Mouse (Mus musculus): ENCODE data around the gene Trpm6. TPM values are rescaled to one million over a fixed set of nuclear protein-coding genes. Genes with fewer than 3 reads are reported as not detected.

Trpm6 gene
- total RNA-seq, 2 experiments from 2014 or later, result not detected

GRCm38 (mm10) chr19:18887646-18888407, 138.0 kb downstream of the Trpm6 start:
- no peak for ATAC-seq (ENCODE audit: poor library complexity, severe bottlenecking)

- no peak for ATAC-seq (ENCODE audit: poor library complexity, severe bottlenecking)
Observed at GRCm38 (mm10) chr19:18888491-18889116, 138.8 kb downstream of the Trpm6 start.

- ATAC-seq (ENCODE audit: poor library complexity, severe bottlenecking), result no peak
Observed at GRCm38 (mm10) chr19:18889117-18889627, 139.4 kb downstream of the Trpm6 start.

GRCm38 (mm10) chr19:18889632-18890031, 139.8 kb downstream of the Trpm6 start:
- no peak for ATAC-seq (ENCODE audit: poor library complexity, severe bottlenecking)

- no peak for ATAC-seq (ENCODE audit: poor library complexity, severe bottlenecking)
Observed at GRCm38 (mm10) chr19:18890216-18890615, 140.4 kb downstream of the Trpm6 start.

- ATAC-seq (ENCODE audit: poor library complexity, severe bottlenecking), result no peak
Observed at GRCm38 (mm10) chr19:18898238-18898637, 148.5 kb downstream of the Trpm6 start.

GRCm38 (mm10) chr19:18902041-18902693, 152.4 kb downstream of the Trpm6 start:
- ATAC-seq (ENCODE audit: poor library complexity, severe bottlenecking), result no peak

GRCm38 (mm10) chr19:18902694-18903067, 152.9 kb downstream of the Trpm6 start:
- ATAC-seq (ENCODE audit: poor library complexity, severe bottlenecking), result no peak

- ATAC-seq (ENCODE audit: poor library complexity, severe bottlenecking), result no peak
Observed at GRCm38 (mm10) chr19:18905511-18905910, 155.7 kb downstream of the Trpm6 start.

GRCm38 (mm10) chr19:18909641-18910040, 159.9 kb downstream of the Trpm6 start:
- no peak for ATAC-seq (ENCODE audit: poor library complexity, severe bottlenecking)

- no peak for ATAC-seq (ENCODE audit: poor library complexity, severe bottlenecking)
Observed at GRCm38 (mm10) chr19:18911755-18912340, 162.1 kb downstream of the Trpm6 start.

- ATAC-seq (ENCODE audit: poor library complexity, severe bottlenecking), result no peak
Observed at GRCm38 (mm10) chr19:18941391-18941790, 191.6 kb downstream of the Trpm6 start.

Other genes with a start within 250 kb of the Trpm6 start
- gene Ostf1, start 118.2 kb upstream of the Trpm6 start, total RNA-seq (2015), result 384 and 411 TPM in 2 replicates
- gene Ostf1, start 118.2 kb upstream of the Trpm6 start, total RNA-seq (2017), result 378 and 396 TPM in 2 replicates
- gene Nmrk1, start 118.0 kb upstream of the Trpm6 start, total RNA-seq (2015), result 6.1 and 13.0 TPM in 2 replicates
- gene Nmrk1, start 118.0 kb upstream of the Trpm6 start, total RNA-seq (2017), result 3.7 and 4.6 TPM in 2 replicates
- gene Carnmt1, start 79.2 kb upstream of the Trpm6 start, total RNA-seq (2015), result 16.3 and 18.3 TPM in 2 replicates
- gene Carnmt1, start 79.2 kb upstream of the Trpm6 start, total RNA-seq (2017), result 11.4 and 11.6 TPM in 2 replicates
- 23.9 and 27.7 TPM in 2 replicates for gene D030056L22Rik, start 36.8 kb upstream of the Trpm6 start, total RNA-seq (2015)
- 10.4 and 11.4 TPM in 2 replicates for gene D030056L22Rik, start 36.8 kb upstream of the Trpm6 start, total RNA-seq (2017)